Mouse (Mus musculus) cerebral cortex, adult 2 months (tissue): ENCODE results near the gene Zbtb22.

ENCODE experiments used
- WGBS: fragments of 180-500 bp; shearing (Covaris S2); methylation state at CpG from one replicate; pipeline ENCODE4 v1.1.7; 2018; 5-methylcytosine and 5-hydroxymethylcytosine counted together

Zbtb22 gene

GRCm38 (mm10) chr17:33908331-33909076 is 7.2 kb upstream of the Zbtb22 start:
- WGBS = under 1% methylated on average over 44 of the region's 44 CpGs

GRCm38 (mm10) chr17:33909077-33909868 is 6.4 kb upstream of the Zbtb22 start, which contains the start of gene Daxx:
Daxx (plus strand) TSS chr17:33909414.
- WGBS = under 1% methylated on average over 68 of the region's 68 CpGs

GRCm38 (mm10) chr17:33909869-33910250 is 5.8 kb upstream of the Zbtb22 start:
- under 1% methylated on average over 14 of the region's 14 CpGs for WGBS

GRCm38 (mm10) chr17:33910346-33911051 is 5.2 kb upstream of the Zbtb22 start:
- WGBS = 47% methylated on average over 11 of the region's 11 CpGs

- 88% methylated on average over 31 of the region's 31 CpGs for WGBS
Measured at GRCm38 (mm10) chr17:33911052-33911812, 4.5 kb upstream of the Zbtb22 start.

GRCm38 (mm10) chr17:33911813-33912414 is 3.8 kb upstream of the Zbtb22 start:
- WGBS = 89% methylated on average over 28 of the region's 28 CpGs

GRCm38 (mm10) chr17:33913264-33913663 is 2.4 kb upstream of the Zbtb22 start:
- WGBS = 89% methylated on average over 10 of the region's 10 CpGs

GRCm38 (mm10) chr17:33913905-33914304 is 1.8 kb upstream of the Zbtb22 start:
- 82% methylated on average over 8 of the region's 8 CpGs for WGBS

- WGBS = 58% methylated on average over 13 of the region's 13 CpGs
Measured at GRCm38 (mm10) chr17:33914969-33915391, 724 bp upstream of the Zbtb22 start.

GRCm38 (mm10) chr17:33916294-33916693 is 590 bp downstream of the Zbtb22 start:
- WGBS = under 1% methylated on average over 19 of the region's 20 CpGs

- whole genome bisulfite sequencing = 71% methylated on average over 31 of the region's 31 CpGs
Measured at GRCm38 (mm10) chr17:33916847-33917655, 1.3 kb downstream of the Zbtb22 start.

- 82% methylated on average over 18 of the region's 18 CpGs for WGBS
Measured at GRCm38 (mm10) chr17:33917656-33918292, 2.1 kb downstream of the Zbtb22 start.

- WGBS = 65% methylated on average over 37 of the region's 37 CpGs
Measured at GRCm38 (mm10) chr17:33918293-33919203, 2.8 kb downstream of the Zbtb22 start.

- under 1% methylated on average over 52 of the region's 52 CpGs for WGBS
Measured at GRCm38 (mm10) chr17:33919351-33920281, 3.9 kb downstream of the Zbtb22 start.

- WGBS = under 1% methylated on average over 36 of the region's 36 CpGs
Measured at GRCm38 (mm10) chr17:33920282-33921097, 4.8 kb downstream of the Zbtb22 start.

- WGBS = 91% methylated on average over 7 of the region's 7 CpGs
Measured at GRCm38 (mm10) chr17:33921361-33921760, 5.7 kb downstream of the Zbtb22 start.
